Mouse (Mus musculus) stomach, embryonic 16.5 days (tissue): ENCODE data around the gene Ovol1. TPM values are rescaled to one million over a fixed set of nuclear protein-coding genes. Genes with fewer than 3 reads are reported as not detected.
A peak's percentile ranks its signal among the peaks of the same experiment; 100 is the strongest.

Experiments
- ATAC-seq: fragments of 200-750 bp; cut with Nextera tagmentation; 2 replicates; pipeline ENCODE4 v1.8.0; 2017; ENCODE audit warnings: moderate number of reproducible peaks, moderate TSS enrichment; ENCODE audit not compliant: insufficient read depth, low FRiP score
- H3K27ac ChIP-seq: fragments of 300-500 bp; sonication (generic); 2 replicates; pipeline ENCODE4 v1.5.1; 2014; ENCODE audit warnings: low read length
- H3K27me3 ChIP-seq: fragments of 300-500 bp; sonication (generic); 2 replicates; pipeline ENCODE4 v1.6.1; 2014; ENCODE audit warnings: low read length, control low read depth, mixed read lengths; ENCODE audit not compliant: control insufficient read depth, insufficient read depth
- H3K36me3 ChIP-seq: fragments of 300-500 bp; sonication (generic); 2 replicates; pipeline ENCODE4 v1.6.1; 2014; ENCODE audit warnings: low read length; ENCODE audit not compliant: control insufficient read depth, insufficient read depth
- H3K4me1 ChIP-seq: fragments of 300-500 bp; sonication (generic); 2 replicates; pipeline ENCODE4 v1.6.1; 2014; ENCODE audit warnings: low read length, control low read depth, mixed read lengths; ENCODE audit not compliant: control insufficient read depth, insufficient read depth
- H3K4me2 ChIP-seq: fragments of 300-500 bp; sonication (generic); 2 replicates; pipeline ENCODE4 v1.6.1; 2014; ENCODE audit warnings: low read depth, low read length, mixed read lengths
- H3K4me3 ChIP-seq: fragments of 300-500 bp; sonication (generic); replicated peaks from 2 replicates; pipeline ENCODE4 v1.5.1; 2014; ENCODE audit warnings: mild to moderate bottlenecking, low read length
- H3K9ac ChIP-seq: fragments of 300-500 bp; sonication (generic); 2 replicates; pipeline ENCODE4 v1.6.1; 2014; ENCODE audit warnings: low read length
- H3K9me3 ChIP-seq: fragments of 300-500 bp; sonication (generic); replicated peaks from 2 replicates; pipeline ENCODE4 v1.6.1; 2016; ENCODE audit warnings: low read length, control low read depth; ENCODE audit not compliant: control insufficient read depth
- WGBS: fragments of 180-500 bp; shearing (Covaris S2); extraction: QIAGEN DNeasy Blood & Tissue Kit; methylation state at CpG from one replicate; pipeline ENCODE4 v1.1.7; 2014; 5-methylcytosine and 5-hydroxymethylcytosine counted together
- polyA plus RNA-seq: library from polyadenylated mRNA; unstranded; fragments of >200 nt; fragmentation: Nextera tagmentation; extraction: Ambion mirVana; gene quantifications from 2 replicates; pipeline ENCODE4 v1.2.1, GENCODE M21; 2015

Gene Ovol1
- polyA plus RNA-seq, 1 experiment from 2014 or later, result 21.5 TPM

GRCm38 (mm10) chr19:5571831-5572230, 11.4 kb upstream of the Ovol1 start:
- WGBS, result 66% methylated on average over 5 of the region's 5 CpGs

GRCm38 (mm10) chr19:5570353-5571246, 10.2 kb upstream of the Ovol1 start:
- no peak overlapping the region for H3K4me2 ChIP-seq
- WGBS, result 89% methylated on average over 32 of the region's 32 CpGs
- ATAC-seq, result no peak
- H3K27ac ChIP-seq, result no peak overlapping the region
- H3K36me3 ChIP-seq, result 0 out of 2 replicates have a peak, but pooled peaks cover 9% of the 10 kb centered on the region
- peaks cover 15% of the 10 kb centered on the region; the same call in 1 of the 2 replicates for H3K4me1 ChIP-seq
- no peaks in the 10 kb centered on the region for H3K9me3 ChIP-seq
- H3K4me3 ChIP-seq, result no peak overlapping the region
- no peaks in the 10 kb centered on the region for H3K27me3 ChIP-seq
- no peak overlapping the region for H3K9ac ChIP-seq

More at GRCm38 (mm10) chr19:5571831-5572230, 11.4 kb upstream of the Ovol1 start:
- H3K4me3 ChIP-seq, result no peak overlapping the region
- H3K27ac ChIP-seq, result no peak overlapping the region
- H3K9ac ChIP-seq, result no peak overlapping the region
- H3K4me2 ChIP-seq, result no peak overlapping the region
- no peak for ATAC-seq
- no peaks in the 10 kb centered on the region for H3K9me3 ChIP-seq
- 0 out of 2 replicates have a peak, but pooled peaks cover 9% of the 10 kb centered on the region for H3K36me3 ChIP-seq
- no peaks in the 10 kb centered on the region for H3K27me3 ChIP-seq
- H3K4me1 ChIP-seq, result peaks cover 12% of the 10 kb centered on the region; the same call in 1 of the 2 replicates

GRCm38 (mm10) chr19:5569521-5569920, 9.1 kb upstream of the Ovol1 start:
- Histone ChIP-seq H3K27me3 (no peaks in the 10 kb centered on the region), H3K4me3 (0 out of 2 replicates have a peak overlapping the region, but pooled peaks have one; percentile 77), H3K4me1 (peaks cover 15% of the 10 kb centered on the region; the same call in 1 of the 2 replicates), H3K27ac (no peak overlapping the region), H3K4me2 (no peak overlapping the region), H3K36me3 (0 out of 2 replicates have a peak, but pooled peaks cover 9% of the 10 kb centered on the region), H3K9me3 (no peaks in the 10 kb centered on the region), H3K9ac (no peak overlapping the region; the same call in 1 of the 2 replicates)
- 84% methylated on average over 10 of the region's 10 CpGs for WGBS
- ATAC-seq, result no peak

- peak; percentile 3; the same call in 1 of the 2 replicates for ATAC-seq
- Histone ChIP-seq H3K9ac (peak overlapping the region; percentile 83), H3K4me3 (peak overlapping the region; percentile 77), H3K27ac (peak overlapping the region; percentile 96), H3K9me3 (no peaks in the 10 kb centered on the region), H3K27me3 (no peaks in the 10 kb centered on the region), H3K4me2 (peak overlapping the region; percentile 97), H3K4me1 (peaks cover 15% of the 10 kb centered on the region; the same call in 1 of the 2 replicates), H3K36me3 (0 out of 2 replicates have a peak, but pooled peaks cover 9% of the 10 kb centered on the region)
- 9% methylated on average over 27 of the region's 27 CpGs for whole genome bisulfite sequencing
Measured at GRCm38 (mm10) chr19:5568470-5569140, 8.2 kb upstream of the Ovol1 start.

GRCm38 (mm10) chr19:5567534-5568469, 7.4 kb upstream of the Ovol1 start, which contains the start of gene Ap5b1:
TSS of gene Ap5b1 (plus strand) at chr19:5568025.
- H3K27ac ChIP-seq, result peak within 1 kb of the TSS; percentile 96
- H3K27me3 ChIP-seq, result no peaks in the 10 kb centered on the region
- peak within 1 kb of the TSS; percentile 77 for H3K4me3 ChIP-seq
- peak; percentile 89 for ATAC-seq
- peaks cover 15% of the 10 kb centered on the region; the same call in 1 of the 2 replicates for H3K4me1 ChIP-seq
- H3K36me3 ChIP-seq, result 0 out of 2 replicates have a peak, but pooled peaks cover 9% of the 10 kb centered on the region
- WGBS, result under 1% methylated on average over 99 of the region's 102 CpGs
- no peaks in the 10 kb centered on the region for H3K9me3 ChIP-seq
- H3K9ac ChIP-seq, result peak within 1 kb of the TSS; percentile 83
- H3K4me2 ChIP-seq, result peak within 1 kb of the TSS; percentile 97

GRCm38 (mm10) chr19:5567180-5567533, 6.7 kb upstream of the Ovol1 start:
- no peaks in the 10 kb centered on the region for H3K9me3 ChIP-seq
- peaks cover 15% of the 10 kb centered on the region; the same call in 1 of the 2 replicates for H3K4me1 ChIP-seq
- H3K27ac ChIP-seq, result peak overlapping the region; percentile 96
- peak overlapping the region; percentile 77 for H3K4me3 ChIP-seq
- peak overlapping the region; percentile 97 for H3K4me2 ChIP-seq
- H3K27me3 ChIP-seq, result no peaks in the 10 kb centered on the region
- H3K36me3 ChIP-seq, result 0 out of 2 replicates have a peak, but pooled peaks cover 9% of the 10 kb centered on the region
- peak overlapping the region; percentile 83 for H3K9ac ChIP-seq
- WGBS, result 2% methylated on average over 26 of the region's 26 CpGs
- ATAC-seq, result peak; percentile 19; the same call in 1 of the 2 replicates

DNA sequence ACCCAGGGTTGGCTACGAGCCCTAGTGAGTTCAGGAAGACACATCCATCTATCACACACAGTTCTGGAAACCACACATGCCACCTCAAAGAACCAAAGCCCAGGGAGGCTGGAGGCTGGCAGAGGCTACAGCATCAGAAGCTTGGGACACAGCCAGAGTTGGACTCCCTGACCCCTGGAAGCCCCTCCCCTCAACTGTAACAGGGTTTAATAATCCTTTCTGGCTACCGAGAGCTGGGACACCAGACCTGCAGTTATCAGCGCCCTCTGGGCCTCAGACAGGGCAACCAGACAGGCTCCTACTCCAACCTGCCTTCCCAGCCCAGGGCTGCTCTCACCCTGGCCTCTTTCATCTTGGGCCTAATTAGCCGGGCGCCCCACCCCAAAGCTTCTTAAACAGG, 5.9 kb upstream of the Ovol1 start:
- H3K4me2 ChIP-seq, result 0 out of 2 replicates have a peak overlapping the region, but pooled peaks have one; percentile 97
- H3K27ac ChIP-seq, result peak overlapping the region; percentile 96
- no peak for ATAC-seq
- H3K4me1 ChIP-seq, result peaks cover 15% of the 10 kb centered on the region; the same call in 1 of the 2 replicates
- H3K4me3 ChIP-seq, result no peak overlapping the region
- 0 out of 2 replicates have a peak, but pooled peaks cover 5% of the 10 kb centered on the region for H3K36me3 ChIP-seq
- H3K27me3 ChIP-seq, result peaks cover 3% of the 10 kb centered on the region; the same call in 1 of the 2 replicates
- H3K9me3 ChIP-seq, result no peaks in the 10 kb centered on the region
- 65% methylated on average over 5 of the region's 5 CpGs for WGBS
- H3K9ac ChIP-seq, result peak overlapping the region; percentile 83

GRCm38 (mm10) chr19:5562776-5563175, 2.3 kb upstream of the Ovol1 start:
- no peaks in the 10 kb centered on the region for H3K9me3 ChIP-seq
- WGBS, result 84% methylated on average over 10 of the region's 10 CpGs
- peaks cover 22% of the 10 kb centered on the region for H3K27me3 ChIP-seq

More at GRCm38 (mm10) chr19:5562776-5563175, 2.3 kb upstream of the Ovol1 start:
- Histone ChIP-seq H3K4me3 (no peak overlapping the region), H3K4me1 (peaks cover 13% of the 10 kb centered on the region; the same call in 1 of the 2 replicates), H3K36me3 (no peaks in the 10 kb centered on the region), H3K27ac (no peak overlapping the region), H3K9ac (no peak overlapping the region), H3K4me2 (no peak overlapping the region)
- no peak for ATAC-seq
